Mouse (Mus musculus) gastrocnemius, adult 2 months (tissue): ENCODE results near the gene Gprasp1. TPM values are rescaled to one million over a fixed set of nuclear protein-coding genes. Genes with fewer than 3 reads are reported as not detected.
"Not testable (repeated sequence)": the region's sequence is repeated elsewhere in the genome, so short reads cannot be mapped to it uniquely, and the experiment has no call there.

Experiments
- DNase-seq: peaks from one replicate; pipeline ENCODE4 v3.0.0; 2022
- H3K27ac ChIP-seq: fragments of 200-600 bp; 2 replicates; pipeline ENCODE4 v1.8.1; 2022; ENCODE audit warnings: mild to moderate bottlenecking
- H3K4me3 ChIP-seq: fragments of 200-600 bp; 2 replicates; pipeline ENCODE4 v1.8.1; 2022; ENCODE audit warnings: mild to moderate bottlenecking, moderate library complexity
- CTCF ChIP-seq: fragments of 200-600 bp; IDR thresholded peaks from 2 replicates; pipeline ENCODE4 v1.8.1; 2022; ENCODE audit warnings: antibody characterized with exemption, mild to moderate bottlenecking, moderate library complexity
- intact Hi-C: fragments of 180-260 bp; cut with DNase I; formaldehyde crosslinking; loops from one replicate; pipeline ENCODE4 v1.15.1; 2025
- long read RNA-seq, 2 experiments: library from polyadenylated mRNA; stranded (forward); transcript quantifications; one replicate each; pipeline ENCODE4 v2.0.0; 2021
- total RNA-seq, 2 experiments: library from RNA; stranded (reverse); gene quantifications; 2 replicates each; pipeline ENCODE4 v1.2.3; 2021

The Gprasp1 gene
- total RNA-seq: 10 to 100 TPM; 17.6 to 30.1 TPM
- long read RNA-seq, experiment 1, partial matches to known transcripts: 0 of 14 reads
- long read RNA-seq, experiment 1, other reads (novel, unspliced or antisense): 14 of 14 reads
- long read RNA-seq, experiment 2, full-length matches to known transcripts: 2 of 18 reads
- long read RNA-seq, experiment 2, partial matches to known transcripts: 3 of 18 reads
- long read RNA-seq, experiment 2, other reads (novel, unspliced or antisense): 13 of 18 reads

DNA sequence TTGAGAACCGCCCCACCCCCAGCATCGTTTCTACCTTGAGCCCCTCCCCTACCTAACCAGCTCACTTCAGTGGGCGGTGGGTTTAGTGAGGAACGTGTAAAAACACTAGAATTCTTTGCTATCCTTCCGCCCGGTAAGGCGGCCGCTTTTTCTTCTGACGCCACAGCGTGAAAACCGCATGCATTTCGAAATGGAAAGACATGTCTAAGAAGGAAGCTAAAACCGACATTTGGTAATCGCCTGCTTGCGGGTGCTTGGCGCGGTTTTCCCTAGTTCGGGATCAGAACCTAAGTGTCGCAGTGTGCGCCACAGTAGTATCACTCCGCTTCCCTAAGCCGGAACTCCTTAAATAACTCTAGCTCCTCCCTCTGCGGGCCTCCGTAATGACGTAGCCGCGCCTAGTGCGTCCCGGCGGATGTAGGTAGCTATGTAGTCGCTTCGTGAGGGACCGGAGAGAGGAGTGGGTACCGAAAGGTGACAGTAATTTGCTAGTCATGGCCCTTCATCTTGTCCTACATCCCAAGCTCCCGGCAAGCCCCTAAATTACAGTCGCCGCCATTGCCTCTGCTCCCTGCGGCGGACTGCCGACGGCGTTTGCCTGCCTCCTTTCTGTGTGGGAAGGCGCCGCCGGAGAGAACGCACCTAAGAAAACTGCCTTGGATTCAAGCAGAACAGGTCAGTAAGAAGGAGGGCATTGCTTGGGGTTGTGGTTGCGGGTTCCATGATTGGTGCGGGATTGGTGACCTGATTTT, at the start of gene Gprasp1, which contains the start of gene Armcx5:
Gene Gprasp1, plus strand, starts transcription at position 430 of the 752 bp plus-strand sequence.
Gene Armcx5, plus strand, starts transcription at position 430 of the 752 bp plus-strand sequence.
- peak within 1 kb of the TSS; percentile 88 for H3K4me3 ChIP-seq
- DNase-seq: peak; percentile 88
- intact Hi-C loops: no loop called here
- H3K27ac ChIP-seq: peak within 1 kb of the TSS; percentile 91
- no peak for TF ChIP-seq CTCF

DNA sequence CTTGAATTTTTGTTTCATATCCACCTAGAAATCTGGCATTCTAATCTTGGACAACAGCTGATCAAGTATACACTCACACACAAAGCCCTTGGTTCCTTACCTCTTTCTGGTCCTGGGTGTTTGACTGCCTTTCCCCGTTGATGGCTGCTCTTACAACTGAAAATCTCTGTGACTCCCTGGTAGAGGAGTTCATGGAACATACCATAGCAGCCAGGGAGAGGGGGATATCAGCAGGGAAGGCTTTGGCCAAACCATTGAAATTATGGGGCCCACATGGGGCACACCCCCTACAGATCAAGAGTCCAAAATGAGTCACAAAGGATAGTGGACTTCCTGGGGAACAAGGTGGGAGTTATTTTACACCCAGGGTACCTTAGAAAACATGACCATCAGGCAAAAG, 48.9 kb upstream of the Gprasp1 start, which contains the start of gene Tcp11x2:
Gene Tcp11x2, minus strand, starts transcription at position 158 of the 400 bp plus-strand sequence.
- H3K27ac ChIP-seq: no peak within 1 kb of the TSS
- no peak for TF ChIP-seq CTCF
- no peak for DNase-seq
- intact Hi-C loops: no loop called here
- no peak within 1 kb of the TSS for H3K4me3 ChIP-seq

DNA sequence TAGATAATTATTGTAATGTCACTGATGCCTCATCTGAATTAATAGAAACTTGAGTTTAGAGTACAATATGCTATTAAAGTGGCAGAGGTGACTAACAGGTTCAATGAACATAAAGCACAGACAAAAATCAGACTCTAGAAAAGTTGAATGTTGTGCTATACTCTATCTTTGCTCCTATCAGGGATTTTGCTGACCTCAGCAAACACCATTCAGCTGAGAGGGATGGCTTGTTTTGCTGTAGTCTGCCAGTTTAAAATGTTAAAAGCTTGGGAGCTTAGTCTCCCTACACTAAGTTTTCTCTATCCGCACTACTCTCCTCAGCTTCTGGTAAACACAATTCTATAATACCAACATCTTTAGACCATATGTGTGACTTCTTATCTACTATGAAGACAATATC, 39.4 kb upstream of the Gprasp1 start:
- H3K4me3 ChIP-seq: no peak overlapping the region
- intact Hi-C loops: no loop called here
- no peak for TF ChIP-seq CTCF
- DNase-seq: no peak
- H3K27ac ChIP-seq: no peak overlapping the region

DNA sequence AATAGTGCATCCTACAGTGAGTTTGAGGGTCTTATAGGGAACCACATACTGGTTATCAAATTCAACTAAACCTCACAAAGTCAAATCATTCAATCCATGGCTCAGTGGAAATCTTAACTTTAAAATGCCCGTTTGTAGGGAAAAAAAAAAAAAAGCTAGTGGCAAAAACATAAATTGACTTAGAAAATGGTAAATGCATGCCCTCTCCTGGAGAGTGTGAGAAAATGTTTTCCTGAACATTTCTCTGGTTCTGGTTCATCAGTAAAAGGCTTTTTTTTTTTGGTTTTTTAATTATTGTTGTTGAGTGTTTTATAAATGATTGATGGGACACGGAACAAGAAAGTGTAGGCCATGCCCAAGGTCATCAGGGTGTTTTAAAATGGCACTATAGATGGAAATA, 38.2 kb upstream of the Gprasp1 start:
- DNase-seq: no peak
- H3K27ac ChIP-seq: no peak overlapping the region
- TF ChIP-seq CTCF: peak; percentile 36; the same call in 1 of the 2 replicates
- H3K4me3 ChIP-seq: no peak overlapping the region
- intact Hi-C loops: no loop called here

DNA sequence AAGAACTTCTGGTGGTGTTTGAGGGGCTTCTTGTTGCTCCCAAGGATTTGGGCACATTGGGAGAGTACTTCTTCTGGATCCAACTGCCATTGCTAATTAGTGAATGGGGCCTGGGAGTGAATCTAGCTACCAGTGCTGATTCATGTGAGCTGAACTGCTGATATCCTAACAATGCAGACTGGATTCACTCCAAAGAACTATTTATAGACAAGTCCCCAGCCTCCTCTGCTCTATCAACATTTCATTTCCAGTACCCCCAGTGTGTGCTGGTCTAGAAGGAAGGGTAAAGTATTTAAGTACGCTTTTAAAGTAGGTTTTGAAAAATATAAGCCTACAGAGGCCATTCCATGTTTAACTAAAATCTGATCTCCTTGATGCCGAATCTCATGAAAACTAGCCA, 29.7 kb upstream of the Gprasp1 start:
- DNase-seq: no peak
- Histone ChIP-seq H3K27ac (no peak overlapping the region), H3K4me3 (no peak overlapping the region)
- no peak for TF ChIP-seq CTCF
- intact Hi-C loops: no loop called here

DNA sequence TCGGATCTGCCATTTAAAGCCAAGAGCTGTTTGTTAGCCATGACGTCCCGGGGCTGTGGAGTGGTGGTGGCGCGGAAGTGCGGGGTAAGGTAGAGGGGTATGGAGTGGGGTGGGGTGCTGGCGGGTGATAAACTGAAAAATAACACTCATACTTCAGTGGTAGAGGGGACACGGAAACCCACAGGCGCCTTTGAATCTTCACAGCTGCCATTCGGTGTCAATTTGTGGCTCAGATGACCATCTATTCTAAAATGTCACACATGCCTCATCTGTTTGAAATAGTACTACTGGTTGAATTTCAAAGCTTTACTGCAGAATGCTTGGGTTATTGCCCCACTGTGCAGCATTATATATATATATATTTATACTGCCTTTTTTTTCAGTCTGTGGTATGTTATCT, 17.4 kb upstream of the Gprasp1 start, which contains the start of gene Tmsb15a:
Gene Tmsb15a, minus strand, starts transcription at position 101 of the 400 bp plus-strand sequence.
- TF ChIP-seq CTCF: no peak
- no peak for DNase-seq
- no peak within 1 kb of the TSS for H3K27ac ChIP-seq
- intact Hi-C loops: no loop called here
- no peak within 1 kb of the TSS for H3K4me3 ChIP-seq

DNA sequence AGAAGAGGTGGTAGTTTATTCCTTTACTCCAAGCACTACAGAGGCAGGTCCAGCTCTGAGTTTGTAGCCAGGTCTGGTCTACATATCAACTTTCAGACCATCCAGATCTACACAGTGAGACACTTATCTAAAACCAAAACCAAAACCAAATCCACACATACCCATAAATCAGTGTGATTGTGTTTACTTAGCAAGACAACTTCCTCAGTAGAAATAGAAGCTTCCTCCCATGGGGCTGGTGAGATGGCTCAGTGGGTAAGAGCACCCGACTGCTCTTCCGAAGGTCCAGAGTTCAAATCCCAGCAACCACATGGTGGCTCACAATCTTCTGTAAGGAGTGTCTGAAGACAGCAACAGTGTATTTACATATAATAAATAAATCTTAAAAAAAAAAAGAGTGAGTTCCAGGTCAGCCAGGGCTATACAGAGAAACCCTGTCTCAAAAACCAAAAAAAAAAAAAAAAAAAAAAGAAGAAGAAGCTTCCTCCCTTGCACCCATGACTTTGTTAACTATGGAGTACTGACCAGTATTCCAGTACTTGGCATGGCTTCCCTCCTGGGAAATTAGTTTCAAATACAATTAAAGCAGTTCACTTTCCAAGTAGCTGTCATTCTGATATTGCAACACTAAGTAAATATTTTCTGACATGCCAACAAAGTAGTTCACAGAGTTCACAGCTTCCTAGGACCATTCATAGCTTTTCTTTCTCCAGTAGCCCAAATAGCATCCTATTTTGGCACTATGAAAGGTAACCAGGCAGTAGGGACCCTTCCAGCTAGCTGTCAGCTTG, 3.6 kb upstream of the Gprasp1 start:
- Histone ChIP-seq H3K4me3 (no peak overlapping the region), H3K27ac (no peak overlapping the region)
- no peak for DNase-seq
- TF ChIP-seq CTCF: no peak
- intact Hi-C loops: no loop called here

DNA sequence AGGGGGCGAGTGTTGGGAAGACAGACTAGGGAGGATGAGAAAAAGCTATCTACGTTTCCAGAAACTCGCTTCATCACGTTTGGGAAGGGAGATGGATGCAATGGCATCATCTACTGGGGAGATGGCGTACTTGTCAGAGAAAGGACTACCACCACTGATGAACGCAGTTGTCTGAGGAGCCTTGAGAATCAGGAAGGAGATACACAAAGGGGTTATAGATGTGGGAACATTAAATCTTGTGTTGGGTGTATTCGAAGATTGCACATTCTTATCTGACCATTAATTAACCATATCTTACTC, 473 bp downstream of the Gprasp1 start:
- intact Hi-C loops: no loop called here
- peak overlapping the region; percentile 88 for H3K4me3 ChIP-seq
- TF ChIP-seq CTCF: no peak
- peak overlapping the region; percentile 91 for H3K27ac ChIP-seq
- no peak for DNase-seq

DNA sequence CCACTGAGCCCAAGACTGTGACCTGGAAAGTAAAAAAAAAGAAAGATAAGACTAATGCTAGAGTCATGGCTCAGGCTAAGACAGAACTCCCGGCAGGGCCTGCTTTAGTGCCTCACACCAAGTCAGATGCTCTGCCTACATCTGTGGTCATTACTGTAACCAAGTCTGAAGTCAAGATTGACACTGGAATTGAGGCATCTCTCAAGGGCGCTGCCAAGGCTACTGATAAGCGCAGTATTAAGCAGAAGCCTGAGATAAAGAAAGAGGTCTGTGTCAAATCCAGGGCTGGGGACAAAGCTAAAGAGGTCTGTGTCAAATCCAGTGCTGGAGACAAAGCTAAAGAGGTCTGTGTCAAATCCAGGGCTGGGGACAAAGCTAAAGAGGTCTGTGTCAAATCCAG, 2.8 kb downstream of the Gprasp1 start:
- intact Hi-C loops, H3K27ac ChIP-seq, H3K4me3 ChIP-seq, DNase-seq: not testable (repeated sequence)

DNA sequence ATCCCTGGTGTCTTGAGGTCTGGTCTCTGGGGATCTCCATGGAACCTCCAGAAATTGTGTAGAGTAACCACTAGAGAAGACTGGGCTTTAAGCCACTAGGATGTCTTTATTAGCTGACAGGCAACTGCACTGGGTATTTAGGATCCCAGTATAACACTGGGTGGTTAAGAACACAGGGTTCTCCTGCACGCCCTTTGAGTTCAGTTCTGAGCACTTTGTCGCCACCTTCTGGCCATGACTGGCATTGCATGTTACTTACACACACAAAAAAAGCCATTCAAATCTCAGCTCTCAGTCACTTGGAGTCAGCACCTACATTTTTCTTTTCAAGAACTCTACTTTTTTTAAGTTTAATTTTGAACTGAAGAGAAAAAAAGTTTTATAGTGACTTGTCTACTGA, 10.3 kb downstream of the Gprasp1 start:
- intact Hi-C loops: loop anchor here (5.0 kb wide), 3 partner anchors 39 to 209 kb away; no protein-coding TSS in a partner anchor
- TF ChIP-seq CTCF: peak; percentile 92
- H3K4me3 ChIP-seq: no peak overlapping the region
- H3K27ac ChIP-seq: no peak overlapping the region
- peak; percentile 60 for DNase-seq

DNA sequence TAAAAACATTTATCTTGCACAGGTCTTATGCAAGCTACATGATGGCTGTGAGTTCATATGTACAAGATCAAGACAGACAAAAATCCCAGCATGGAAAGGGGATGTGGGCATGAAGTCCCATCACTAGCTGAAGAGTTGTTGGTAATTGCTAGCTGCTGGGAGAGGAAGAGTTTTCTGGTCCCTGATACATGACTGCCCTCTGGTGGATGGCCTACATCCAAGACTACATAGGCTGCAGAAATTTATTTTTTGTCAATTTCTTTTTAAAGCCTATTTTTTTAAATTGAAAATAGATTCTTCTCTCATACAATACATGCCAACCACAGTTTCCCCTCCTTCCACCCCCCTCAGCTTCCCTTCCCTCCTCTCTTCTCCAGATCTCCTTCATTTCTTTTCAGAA, 19.2 kb downstream of the Gprasp1 start:
- peak; percentile 35 for DNase-seq
- no peak overlapping the region for H3K4me3 ChIP-seq
- peak; percentile 65 for TF ChIP-seq CTCF
- intact Hi-C loops: no loop called here
- H3K27ac ChIP-seq: no peak overlapping the region

DNA sequence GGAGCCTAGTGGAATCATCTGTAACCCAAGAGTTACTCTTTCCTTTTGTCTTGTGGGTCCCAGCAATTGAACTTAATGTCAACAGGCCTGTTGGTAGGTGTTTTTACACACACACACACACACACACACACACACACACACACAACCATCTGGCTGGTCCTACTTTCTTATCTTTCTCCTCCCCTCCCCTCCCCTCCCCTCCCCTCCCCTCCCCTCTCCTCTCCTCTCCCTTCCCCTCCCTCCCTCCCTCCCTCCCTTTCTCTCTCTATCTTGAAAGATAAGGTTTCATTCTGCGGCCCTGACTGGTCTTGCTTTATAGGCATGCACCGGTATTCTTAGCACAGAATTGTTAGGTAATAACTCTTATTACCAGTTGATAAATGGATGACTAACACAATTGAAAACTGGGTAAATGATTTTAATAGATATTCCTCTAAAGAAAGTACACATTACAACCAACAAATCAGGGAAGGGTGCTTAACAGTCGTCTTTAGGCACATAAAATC, 25.6 kb downstream of the Gprasp1 start:
- TF ChIP-seq CTCF: no peak
- Histone ChIP-seq H3K4me3 (no peak overlapping the region), H3K27ac (no peak overlapping the region)
- intact Hi-C loops: no loop called here
- no peak for DNase-seq

DNA sequence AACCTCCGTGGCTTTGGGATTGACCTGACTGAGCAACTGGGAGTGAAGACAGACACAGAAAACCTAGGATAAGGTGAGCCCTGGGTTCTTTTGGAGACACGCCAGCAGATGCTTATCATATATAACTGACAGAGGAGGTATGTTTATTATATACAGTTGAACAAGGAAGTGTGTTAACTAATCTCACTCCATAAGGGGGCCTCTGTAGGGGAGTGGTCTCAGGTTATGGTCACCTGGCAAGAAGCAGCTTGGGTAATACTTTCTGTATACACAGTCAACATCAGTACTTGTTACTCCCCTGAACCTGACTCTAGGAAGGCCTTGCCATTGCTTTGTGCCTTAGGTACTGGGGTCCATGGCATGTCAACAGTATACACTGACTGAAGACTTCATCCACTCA, 26.0 kb downstream of the Gprasp1 start:
- H3K27ac ChIP-seq: no peak overlapping the region
- DNase-seq: no peak
- H3K4me3 ChIP-seq: no peak overlapping the region
- intact Hi-C loops: no loop called here
- no peak for TF ChIP-seq CTCF
